Mouse (Mus musculus): Measurements from ENCODE around the gene Fmnl2. TPM values are rescaled to one million over a fixed set of nuclear protein-coding genes. Genes with fewer than 3 reads are reported as not detected.

Fmnl2 gene
- polyA plus RNA-seq, 3 experiments from 2014 or later, result 0.24 to 0.47 (median 0.36) TPM

- no peak for ATAC-seq
Measured at GRCm38 (mm10) chr2:53047749-53048387, 190.2 kb downstream of the Fmnl2 start.

GRCm38 (mm10) chr2:53050376-53050775 is 192.7 kb downstream of the Fmnl2 start:
- ATAC-seq, result no peak

- no peak for ATAC-seq
Measured at GRCm38 (mm10) chr2:53051502-53051901, 193.8 kb downstream of the Fmnl2 start.

- ATAC-seq, result no peak
Measured at GRCm38 (mm10) chr2:53053714-53054113, 196.1 kb downstream of the Fmnl2 start.

- ATAC-seq, result no peak
Measured at GRCm38 (mm10) chr2:53056556-53056955, 198.9 kb downstream of the Fmnl2 start.

- ATAC-seq, result no peak
Measured at GRCm38 (mm10) chr2:53057291-53057690, 199.6 kb downstream of the Fmnl2 start.

GRCm38 (mm10) chr2:53061363-53062000 is 203.8 kb downstream of the Fmnl2 start:
- ATAC-seq, result no peak

- no peak for ATAC-seq
Measured at GRCm38 (mm10) chr2:53066973-53067372, 209.3 kb downstream of the Fmnl2 start.

GRCm38 (mm10) chr2:53070607-53071006 is 212.9 kb downstream of the Fmnl2 start:
- no peak for ATAC-seq

- ATAC-seq, result no peak
Measured at GRCm38 (mm10) chr2:53079693-53080286, 222.1 kb downstream of the Fmnl2 start.

GRCm38 (mm10) chr2:53082045-53082444 is 224.4 kb downstream of the Fmnl2 start:
- ATAC-seq, result no peak

- ATAC-seq, result no peak
Measured at GRCm38 (mm10) chr2:53082501-53082900, 224.8 kb downstream of the Fmnl2 start.

- no peak for ATAC-seq
Measured at GRCm38 (mm10) chr2:53083241-53083640, 225.6 kb downstream of the Fmnl2 start.

GRCm38 (mm10) chr2:53085617-53086202 is 228.1 kb downstream of the Fmnl2 start:
- no peak for ATAC-seq

GRCm38 (mm10) chr2:53088744-53089143 is 231.1 kb downstream of the Fmnl2 start:
- ATAC-seq, result peak; percentile 89

GRCm38 (mm10) chr2:53095031-53095430 is 237.4 kb downstream of the Fmnl2 start:
- ATAC-seq, result peak; percentile 61

- ATAC-seq, result peak; percentile 72
Measured at GRCm38 (mm10) chr2:53095489-53095888, 237.8 kb downstream of the Fmnl2 start.

GRCm38 (mm10) chr2:53100093-53100492 is 242.4 kb downstream of the Fmnl2 start:
- no peak for ATAC-seq

- peak; percentile 86 for ATAC-seq
Measured at GRCm38 (mm10) chr2:53101885-53102740, 244.5 kb downstream of the Fmnl2 start.

- ATAC-seq, result no peak
Measured at GRCm38 (mm10) chr2:53102901-53103300, 245.2 kb downstream of the Fmnl2 start.

GRCm38 (mm10) chr2:53105408-53105807 is 247.7 kb downstream of the Fmnl2 start:
- no peak for ATAC-seq

- ATAC-seq, result no peak
Measured at GRCm38 (mm10) chr2:53106056-53106455, 248.4 kb downstream of the Fmnl2 start.

- no peak for ATAC-seq
Measured at GRCm38 (mm10) chr2:53106472-53106871, 248.8 kb downstream of the Fmnl2 start.
